Mouse (Mus musculus) heart, embryonic 11.5 days (tissue): ENCODE results near the gene Sowahc. TPM values are rescaled to one million over a fixed set of nuclear protein-coding genes. Genes with fewer than 3 reads are reported as not detected.

Experiments
- ATAC-seq: fragments of 200-750 bp; cut with Nextera tagmentation; replicated peaks from 2 replicates; pipeline ENCODE4 v1.8.0; 2017; ENCODE audit warnings: moderate library complexity; ENCODE audit not compliant: insufficient number of reproducible peaks, low FRiP score, low TSS enrichment
- H3K27ac ChIP-seq: fragments of 300-500 bp; sonication (generic); 2 replicates; pipeline ENCODE4 v1.5.1; 2014; ENCODE audit warnings: mild to moderate bottlenecking, low read depth, low read length
- H3K27me3 ChIP-seq: fragments of 300-500 bp; sonication (generic); 2 replicates; pipeline ENCODE4 v1.6.1; 2014; ENCODE audit warnings: mild to moderate bottlenecking, low read length, mixed read lengths; ENCODE audit not compliant: control insufficient read depth, insufficient read depth
- H3K36me3 ChIP-seq: fragments of 300-500 bp; sonication (generic); 2 replicates; pipeline ENCODE4 v1.6.1; 2014; ENCODE audit warnings: mild to moderate bottlenecking, low read length, moderate library complexity, mixed read lengths; ENCODE audit not compliant: control insufficient read depth, insufficient read depth
- H3K4me1 ChIP-seq: fragments of 300-500 bp; sonication (generic); 2 replicates; pipeline ENCODE4 v1.6.1; 2014; ENCODE audit warnings: low read length; ENCODE audit not compliant: control insufficient read depth, insufficient read depth
- H3K4me2 ChIP-seq: fragments of 300-500 bp; sonication (generic); 2 replicates; pipeline ENCODE4 v1.6.1; 2014; ENCODE audit warnings: mild to moderate bottlenecking, moderate library complexity
- H3K4me3 ChIP-seq: fragments of 300-500 bp; sonication (generic); 2 replicates; pipeline ENCODE4 v1.5.1; 2014; ENCODE audit warnings: low read depth, low read length
- H3K9ac ChIP-seq: fragments of 300-500 bp; sonication (generic); 2 replicates; pipeline ENCODE4 v1.6.1; 2014; ENCODE audit warnings: mild to moderate bottlenecking, low read depth, low read length, moderate library complexity
- H3K9me3 ChIP-seq: fragments of 300-500 bp; sonication (generic); replicated peaks from 2 replicates; pipeline ENCODE4 v1.6.1; 2016; ENCODE audit warnings: low read length; ENCODE audit not compliant: control insufficient read depth
- WGBS: fragments of 180-500 bp; shearing (Covaris S2); extraction: QIAGEN DNeasy Blood & Tissue Kit; methylation state at CpG from one replicate; pipeline ENCODE4 v1.1.7; 2014; ENCODE audit not compliant: insufficient replicate concordance; 5-methylcytosine and 5-hydroxymethylcytosine counted together
- polyA plus RNA-seq: library from polyadenylated mRNA; unstranded; fragments of >200 nt; fragmentation: Nextera tagmentation; extraction: Ambion mirVana; gene quantifications from 2 replicates; pipeline ENCODE4 v1.2.1, GENCODE M21; 2014

The Sowahc gene
- polyA plus RNA-seq, 1 experiment from 2014 or later: 2.0 TPM

DNA sequence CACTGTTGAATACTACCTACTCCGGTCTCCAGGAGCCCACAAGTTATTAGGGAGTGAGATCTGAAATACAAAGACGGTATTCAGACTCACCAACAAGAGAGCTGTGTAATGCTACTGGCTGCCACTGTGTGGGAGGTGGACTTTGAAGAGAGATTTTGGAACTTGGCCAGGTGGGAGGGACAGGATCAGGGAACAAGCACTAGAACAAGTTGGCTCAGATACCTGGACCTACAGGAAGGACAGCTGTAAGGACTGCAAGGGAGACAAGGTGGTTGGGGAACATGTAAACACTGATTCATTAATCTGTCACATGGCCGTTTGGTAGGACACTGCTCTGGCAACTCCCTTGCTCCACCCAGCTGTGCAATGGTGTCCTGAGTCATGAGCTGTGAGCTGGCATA lies 19.4 kb downstream of the Sowahc start:
- 0 out of 2 replicates have a peak, but pooled peaks cover 2% of the 10 kb centered on the region for H3K27me3 ChIP-seq
- no peak overlapping the region for H3K27ac ChIP-seq
- no peaks in the 10 kb centered on the region for H3K36me3 ChIP-seq
- ATAC-seq: no peak
- no peaks in the 10 kb centered on the region for H3K9me3 ChIP-seq
- no peak overlapping the region for H3K4me3 ChIP-seq
- 64% methylated on average over 3 of the region's 3 CpGs for WGBS
- H3K9ac ChIP-seq: no peak overlapping the region
- H3K4me1 ChIP-seq: no peaks in the 10 kb centered on the region
- H3K4me2 ChIP-seq: no peak overlapping the region

GRCm38 (mm10) chr10:59249531-59249930 lies 27.8 kb downstream of the Sowahc start:
- no peak overlapping the region for H3K9ac ChIP-seq
- H3K36me3 ChIP-seq: no peaks in the 10 kb centered on the region
- H3K4me2 ChIP-seq: no peak overlapping the region
- no peak overlapping the region for H3K27ac ChIP-seq
- no peak for ATAC-seq
- no peaks in the 10 kb centered on the region for H3K27me3 ChIP-seq
- 0 out of 2 replicates have a peak, but pooled peaks cover 4% of the 10 kb centered on the region for H3K4me1 ChIP-seq
- H3K4me3 ChIP-seq: no peak overlapping the region
- H3K9me3 ChIP-seq: no peaks in the 10 kb centered on the region
- 77% methylated on average over 3 of the region's 3 CpGs for WGBS

DNA sequence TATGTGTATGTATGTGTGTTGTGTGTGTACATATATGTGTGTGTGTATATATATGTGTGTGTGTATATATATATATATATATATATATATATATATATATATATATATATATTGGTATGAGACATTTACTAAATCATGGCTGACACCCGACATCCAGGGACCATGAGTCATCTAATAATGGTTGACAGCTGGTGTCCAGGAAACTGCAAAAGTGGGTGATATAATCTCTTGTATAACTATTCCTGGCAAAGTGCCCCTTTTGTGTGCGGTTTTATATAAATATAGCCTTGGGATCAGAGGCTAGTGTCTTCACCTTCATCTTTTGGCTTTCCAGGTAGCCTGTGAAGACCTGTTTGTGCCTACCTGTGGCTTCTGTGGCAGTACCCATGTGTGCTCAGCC lies 28.9 kb downstream of the Sowahc start:
- Histone ChIP-seq H3K9ac (no peak overlapping the region), H3K4me2 (no peak overlapping the region), H3K36me3 (no peaks in the 10 kb centered on the region), H3K27ac (no peak overlapping the region), H3K9me3 (no peaks in the 10 kb centered on the region), H3K4me3 (no peak overlapping the region), H3K27me3 (no peaks in the 10 kb centered on the region), H3K4me1 (peaks cover 7% of the 10 kb centered on the region; the same call in 1 of the 2 replicates)
- no peak for ATAC-seq
- WGBS: 83% methylated on average over 2 of the region's 2 CpGs

- ATAC-seq: no peak
- Histone ChIP-seq H3K4me2 (no peak overlapping the region), H3K4me3 (no peak overlapping the region), H3K9ac (no peak overlapping the region), H3K27ac (no peak overlapping the region), H3K36me3 (no peaks in the 10 kb centered on the region), H3K4me1 (peaks cover 7% of the 10 kb centered on the region; the same call in 1 of the 2 replicates), H3K9me3 (no peaks in the 10 kb centered on the region), H3K27me3 (no peaks in the 10 kb centered on the region)
- WGBS: 44% methylated on average over 2 of the region's 2 CpGs
Observed at GRCm38 (mm10) chr10:59251980-59252379, 30.2 kb downstream of the Sowahc start.

- Histone ChIP-seq H3K4me3 (no peak overlapping the region), H3K27me3 (no peaks in the 10 kb centered on the region), H3K4me2 (no peak overlapping the region), H3K9ac (no peak overlapping the region), H3K27ac (no peak overlapping the region), H3K36me3 (no peaks in the 10 kb centered on the region), H3K4me1 (peaks cover 7% of the 10 kb centered on the region; the same call in 1 of the 2 replicates), H3K9me3 (no peaks in the 10 kb centered on the region)
- WGBS: 53% methylated on average over 8 of the region's 8 CpGs
- ATAC-seq: no peak
Observed at GRCm38 (mm10) chr10:59252396-59252795, 30.6 kb downstream of the Sowahc start.

DNA sequence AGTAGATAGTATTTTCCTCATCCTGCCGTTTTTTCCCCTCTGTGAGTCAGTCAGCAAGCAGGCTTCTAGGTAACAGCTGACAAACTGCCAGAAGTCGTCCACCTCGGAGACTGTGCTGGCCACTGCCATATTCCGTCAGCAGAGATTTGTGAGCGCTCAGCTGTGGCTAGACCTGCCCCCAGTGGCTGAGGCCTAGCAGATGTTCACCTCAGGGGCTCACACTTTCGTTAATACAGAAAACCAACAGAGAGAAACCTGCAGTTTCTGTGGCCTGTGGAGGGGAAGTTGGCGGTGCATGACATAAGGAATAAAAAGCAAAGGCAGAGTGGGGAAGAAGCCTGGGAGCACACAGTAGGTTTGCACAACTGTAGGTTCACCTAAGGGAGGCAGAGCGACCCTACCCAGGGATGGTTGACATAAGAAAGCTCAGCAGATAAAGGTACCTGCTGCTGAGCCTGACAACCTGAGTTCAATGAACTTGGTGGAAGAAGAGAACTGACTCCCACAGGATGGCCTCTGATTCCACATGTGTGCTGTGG lies 31.9 kb downstream of the Sowahc start:
- no peak overlapping the region for H3K27ac ChIP-seq
- no peak overlapping the region for H3K4me2 ChIP-seq
- H3K4me1 ChIP-seq: peaks cover 7% of the 10 kb centered on the region; the same call in 1 of the 2 replicates
- no peaks in the 10 kb centered on the region for H3K9me3 ChIP-seq
- H3K4me3 ChIP-seq: no peak overlapping the region
- WGBS: 68% methylated on average over 8 of the region's 8 CpGs
- H3K36me3 ChIP-seq: no peaks in the 10 kb centered on the region
- ATAC-seq: no peak
- no peaks in the 10 kb centered on the region for H3K27me3 ChIP-seq
- H3K9ac ChIP-seq: no peak overlapping the region

DNA sequence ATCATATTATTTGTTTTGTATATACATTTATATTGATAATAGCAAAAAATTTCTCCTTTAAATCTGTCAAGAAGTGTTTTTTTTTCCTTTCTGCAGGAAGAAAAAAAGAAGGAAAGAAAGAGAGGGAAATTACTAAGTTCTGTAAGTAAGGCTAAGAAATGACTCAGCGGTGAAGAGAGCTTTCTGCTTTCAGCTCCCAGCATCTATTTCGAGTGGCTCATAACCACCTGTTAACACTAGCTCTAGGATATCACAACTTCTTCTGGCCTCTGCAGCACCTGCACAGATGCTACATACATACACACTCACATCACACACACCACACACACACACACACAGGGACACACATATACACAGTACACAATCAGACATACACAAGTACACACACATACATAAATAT lies 34.8 kb downstream of the Sowahc start:
- Histone ChIP-seq H3K27ac (no peak overlapping the region), H3K27me3 (no peaks in the 10 kb centered on the region), H3K9me3 (no peaks in the 10 kb centered on the region), H3K36me3 (no peaks in the 10 kb centered on the region), H3K4me3 (no peak overlapping the region), H3K4me2 (no peak overlapping the region), H3K4me1 (peaks cover 7% of the 10 kb centered on the region; the same call in 1 of the 2 replicates), H3K9ac (no peak overlapping the region)
- no peak for ATAC-seq
- WGBS: 90% methylated on average over 2 of the region's 2 CpGs

GRCm38 (mm10) chr10:59259572-59259971 lies 37.8 kb downstream of the Sowahc start:
- 85% methylated on average over 6 of the region's 6 CpGs for WGBS
- Histone ChIP-seq H3K27ac (no peak overlapping the region), H3K27me3 (no peaks in the 10 kb centered on the region)

DNA sequence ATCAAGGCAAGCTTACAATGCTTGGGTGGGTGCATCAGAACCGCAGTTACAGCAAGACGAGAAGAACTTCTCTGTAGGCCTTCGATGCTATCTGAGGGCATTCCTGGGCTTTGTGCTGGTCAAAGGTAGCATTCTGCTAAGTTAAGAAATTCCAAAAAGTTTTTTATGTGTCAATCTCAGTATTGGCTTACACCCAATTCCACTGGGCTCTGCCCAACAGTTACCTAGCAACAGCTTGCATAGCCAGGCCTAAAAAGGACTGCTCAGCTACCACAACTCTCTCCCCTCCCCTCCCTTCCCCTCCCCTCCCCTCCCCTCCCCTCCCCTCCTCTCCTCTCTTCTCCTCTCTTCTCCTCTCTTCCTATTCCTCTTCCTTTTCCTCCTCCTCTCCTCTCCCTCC lies 39.9 kb downstream of the Sowahc start:
- Histone ChIP-seq H3K9me3 (no peaks in the 10 kb centered on the region), H3K4me2 (no peak overlapping the region), H3K4me3 (no peak overlapping the region), H3K27me3 (no peaks in the 10 kb centered on the region), H3K36me3 (no peaks in the 10 kb centered on the region), H3K4me1 (peaks cover 4% of the 10 kb centered on the region; the same call in 1 of the 2 replicates), H3K9ac (no peak overlapping the region), H3K27ac (no peak overlapping the region)
- no peak for ATAC-seq
- WGBS: 83% methylated on average over 3 of the region's 3 CpGs

More at GRCm38 (mm10) chr10:59259572-59259971, 37.8 kb downstream of the Sowahc start:
- Histone ChIP-seq H3K4me1 (peaks cover 4% of the 10 kb centered on the region; the same call in 1 of the 2 replicates), H3K36me3 (no peaks in the 10 kb centered on the region), H3K4me3 (no peak overlapping the region), H3K9ac (no peak overlapping the region), H3K4me2 (no peak overlapping the region), H3K9me3 (no peaks in the 10 kb centered on the region)
- no peak for ATAC-seq
